8 mouse cellular contexts compared by ENCODE assay signal in the genomic region with DNA sequence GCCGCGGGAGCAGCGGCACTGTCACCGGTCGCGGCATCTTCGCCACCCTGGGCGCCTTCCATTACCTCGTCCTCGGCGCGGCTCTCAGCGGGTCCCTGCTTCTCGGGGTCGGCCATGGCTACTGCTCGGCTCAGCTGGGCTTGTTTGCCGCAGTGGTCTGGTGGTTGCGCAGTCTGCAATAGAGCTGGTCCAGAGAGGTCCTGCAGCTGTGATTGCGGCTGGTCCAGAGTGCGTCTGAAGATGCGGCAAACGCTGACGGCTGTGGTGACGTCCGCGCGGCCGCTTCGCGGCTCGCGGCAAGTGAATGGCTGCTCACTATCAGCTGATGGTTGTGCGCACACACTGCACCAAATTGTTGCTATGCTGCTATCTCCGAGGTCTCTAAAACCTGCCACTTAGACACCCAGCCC. TPM values are rescaled to one million over a fixed set of nuclear protein-coding genes. Genes with fewer than 3 reads are reported as not detected.
A peak's percentile ranks its signal among the peaks of the same experiment; 100 is the strongest.
DNase-seq lines count a peak whose midpoint lies in the region; ATAC-seq and TF ChIP-seq lines count a peak whose summit lies in the region.

A gene (minus strand): TSS at position 225 of the 410 bp plus-strand sequence.

- no peak for ATAC-seq in liver, embryonic 14.5 days (ENCODE audit: insufficient read depth)

- no peak for TF ChIP-seq EP300 in liver, embryonic 14.5 days (IDR thresholded peaks at IDR 0.05; ENCODE audit: low read depth)

- no peak within 1 kb of the TSS for H3K9ac ChIP-seq in liver, embryonic 14.5 days (replicated peaks)

- H3K4me3 ChIP-seq in liver, embryonic 14.5 days (ENCODE audit: insufficient read depth in 1 of 2, low read depth in 2 of 2, low read length in 2 of 2) = no peak within 1 kb of the TSS; a peak in 2 of 4 replicates
- peak within 1 kb of the TSS; percentile 64 for H3K4me3 ChIP-seq in olfactory bulb, adult 2 months (ENCODE audit: insufficient read depth, low read depth, low read length)

- DNase-seq in gastrocnemius, postnatal 10 days = peak; percentile 9
- no peak for DNase-seq in gastrocnemius, adult 18-20 months (ENCODE audit: low spot score)
- peak; percentile 85 to 86 for DNase-seq in cerebellum, postnatal 25 days
- peak; percentile 74 to 79 for DNase-seq in frontal cortex, postnatal 36 days (ENCODE audit: low spot score in 2 of 2)
- peak; percentile 42 for DNase-seq in kidney, postnatal 10 days
- DNase-seq in liver, embryonic 14.5 days (ENCODE audit: low read depth in 3 of 3, low spot score in 3 of 3) = no peak
- no peak for DNase-seq in thymus, postnatal 0 days (ENCODE audit: low spot score)

- no peaks in the 10 kb centered on the region for H3K4me1 ChIP-seq in liver, embryonic 14.5 days (replicated peaks; ENCODE audit: control insufficient read depth in 2 of 2, insufficient read depth in 2 of 2, low read length in 1 of 2)
- 0 out of 2 replicates have a peak, but pooled peaks cover 2% of the 10 kb centered on the region for H3K4me1 ChIP-seq in olfactory bulb, adult 2 months (ENCODE audit: control insufficient read depth, insufficient read depth, low read length)

- H3K36me3 ChIP-seq in liver, embryonic 14.5 days (replicated peaks; ENCODE audit: control insufficient read depth, insufficient read depth, low read depth) = no peaks in the 10 kb centered on the region

- H3K9me3 ChIP-seq in liver, embryonic 14.5 days (ENCODE audit: control insufficient read depth, low read length) = no peaks in the 10 kb centered on the region

- peak; percentile 81 for TF ChIP-seq POLR2A in olfactory bulb, adult 2 months (IDR thresholded peaks at IDR 0.05; ENCODE audit: insufficient read depth, low read depth, low read length)

- 45% methylated on average over 34 of the region's 34 CpGs for WGBS in liver, embryonic 14.5 days (ENCODE audit: insufficient replicate concordance)
- WGBS in olfactory bulb, adult 2 months = 57% methylated on average over 34 of the region's 34 CpGs

- H3K27me3 ChIP-seq in liver, embryonic 14.5 days (ENCODE audit: control insufficient read depth, insufficient read depth, low read length) = peaks cover 3% of the 10 kb centered on the region; the same call in 1 of the 2 replicates

- H3K27ac ChIP-seq in liver, embryonic 14.5 days = no peak within 1 kb of the TSS
- H3K27ac ChIP-seq in olfactory bulb, adult 2 months (ENCODE audit: insufficient read depth, low read depth, low read length) = peak within 1 kb of the TSS; percentile 86

- TF ChIP-seq CTCF in liver, embryonic 14.5 days (IDR thresholded peaks at IDR 0.05; ENCODE audit: low read depth) = no peak
- TF ChIP-seq CTCF in olfactory bulb, adult 2 months (IDR thresholded peaks at IDR 0.05; ENCODE audit: insufficient read depth, low read depth, low read length) = no peak

- H3K4me2 ChIP-seq in liver, embryonic 14.5 days (ENCODE audit: low read depth) = peak within 1 kb of the TSS; percentile 37

RNA-seq across cellular contexts. Expression of the gene that starts here (rescaled TPM):
- total RNA-seq in gastrocnemius, postnatal 10 days (2021) = under 1 TPM; 0.33 to 0.54 TPM
- under 1 TPM; 0.17 to 0.50 TPM for total RNA-seq in gastrocnemius, adult 18-20 months (2021)
- polyA plus RNA-seq in liver, embryonic 14.5 days (2012; rRNA removed) = 0.04 and 0.13 TPM in 2 replicates
- polyA plus RNA-seq in liver, embryonic 14.5 days (2014; fragmentation: Nextera tagmentation; extraction: Ambion mirVana) = 0.19 and 0.22 TPM in 2 replicates
- not detected in 2 replicates for polyA plus RNA-seq in olfactory bulb, adult 2 months (2012; ENCODE audit: insufficient read depth, insufficient read length, low replicate concordance, missing spikeins)
- 0.33 TPM in 1 of 2 replicates, not detected in the other for polyA plus RNA-seq in thymus, postnatal 0 days (2015; fragmentation: Nextera tagmentation; extraction: Ambion mirVana)

Comparison
In these comparisons a context has a peak if more than half of its experiments do, and no peak if none do; other contexts are left out.
1. Peak in DNase-seq in gastrocnemius, postnatal 10 days; RNA of the gene not detected or under 1 TPM.
2. DNase-seq: peak in cerebellum, postnatal 25 days (2 of 2), frontal cortex, postnatal 36 days (2 of 2) and kidney, postnatal 10 days (single experiment); none in gastrocnemius, adult 18-20 months (single experiment), liver, embryonic 14.5 days (0 of 3) and thymus, postnatal 0 days (single experiment).